Mouse (Mus musculus) forebrain, embryonic 16.5 days (tissue): Measurements from ENCODE around the gene Cd109. TPM values are rescaled to one million over a fixed set of nuclear protein-coding genes. Genes with fewer than 3 reads are reported as not detected.

Experiments
- ATAC-seq: fragments of 200-750 bp; cut with Nextera tagmentation; 2 replicates; pipeline ENCODE4 v1.8.0; 2017; ENCODE audit warnings: mild to moderate bottlenecking, moderate library complexity
- H3K27ac ChIP-seq: fragments of 300-500 bp; sonication (generic); 2 replicates; pipeline ENCODE4 v1.5.1; 2014; ENCODE audit warnings: low read length, control low read depth
- H3K27me3 ChIP-seq: fragments of 300-500 bp; sonication (generic); replicated peaks from 2 replicates; pipeline ENCODE4 v1.6.1; 2014; ENCODE audit warnings: low read length; ENCODE audit not compliant: control insufficient read depth, insufficient read depth
- H3K36me3 ChIP-seq: fragments of 300-500 bp; sonication (generic); 2 replicates; pipeline ENCODE4 v1.6.1; 2014; ENCODE audit not compliant: control insufficient read depth, insufficient read depth
- H3K4me1 ChIP-seq: fragments of 300-500 bp; sonication (generic); replicated peaks from 2 replicates; pipeline ENCODE4 v1.6.1; 2014; ENCODE audit warnings: low read length; ENCODE audit not compliant: control insufficient read depth, insufficient read depth
- H3K4me2 ChIP-seq: fragments of 300-500 bp; sonication (generic); 2 replicates; pipeline ENCODE4 v1.6.1; 2014; ENCODE audit warnings: mild to moderate bottlenecking, low read length, control low read depth
- H3K4me3 ChIP-seq: fragments of 300-500 bp; sonication (generic); replicated peaks from 2 replicates; pipeline ENCODE4 v1.5.1; 2014; ENCODE audit warnings: mild to moderate bottlenecking, low read length, control low read depth
- H3K9ac ChIP-seq: fragments of 300-500 bp; sonication (generic); replicated peaks from 2 replicates; pipeline ENCODE4 v1.6.1; 2014; ENCODE audit warnings: low read depth, low read length, control low read depth
- H3K9me3 ChIP-seq: fragments of 300-500 bp; sonication (generic); 2 replicates; pipeline ENCODE4 v1.6.1; 2016; ENCODE audit warnings: low read length; ENCODE audit not compliant: control insufficient read depth
- WGBS: fragments of 180-500 bp; shearing (Covaris S2); extraction: QIAGEN DNeasy Blood & Tissue Kit; methylation state at CpG from one replicate; pipeline ENCODE4 v1.1.7; 2014; 5-methylcytosine and 5-hydroxymethylcytosine counted together
- polyA plus RNA-seq: library from polyadenylated mRNA; unstranded; fragments of >200 nt; fragmentation: Nextera tagmentation; extraction: Ambion mirVana; gene quantifications from 2 replicates; pipeline ENCODE4 v1.2.1, GENCODE M21; 2015

Gene Cd109
- polyA plus RNA-seq, 1 experiment from 2014 or later: 1.1 TPM

GRCm38 (mm10) chr9:78700691-78701090 lies 85.3 kb downstream of the Cd109 start:
- no peak overlapping the region for H3K4me2 ChIP-seq
- no peaks in the 10 kb centered on the region for H3K36me3 ChIP-seq
- no peak overlapping the region for H3K4me3 ChIP-seq
- no peaks in the 10 kb centered on the region for H3K4me1 ChIP-seq
- H3K9me3 ChIP-seq: no peaks in the 10 kb centered on the region
- H3K9ac ChIP-seq: no peak overlapping the region
- ATAC-seq: no peak
- no peaks in the 10 kb centered on the region for H3K27me3 ChIP-seq
- WGBS: 4% methylated on average over 1 of the region's 1 CpGs
- no peak overlapping the region for H3K27ac ChIP-seq

DNA sequence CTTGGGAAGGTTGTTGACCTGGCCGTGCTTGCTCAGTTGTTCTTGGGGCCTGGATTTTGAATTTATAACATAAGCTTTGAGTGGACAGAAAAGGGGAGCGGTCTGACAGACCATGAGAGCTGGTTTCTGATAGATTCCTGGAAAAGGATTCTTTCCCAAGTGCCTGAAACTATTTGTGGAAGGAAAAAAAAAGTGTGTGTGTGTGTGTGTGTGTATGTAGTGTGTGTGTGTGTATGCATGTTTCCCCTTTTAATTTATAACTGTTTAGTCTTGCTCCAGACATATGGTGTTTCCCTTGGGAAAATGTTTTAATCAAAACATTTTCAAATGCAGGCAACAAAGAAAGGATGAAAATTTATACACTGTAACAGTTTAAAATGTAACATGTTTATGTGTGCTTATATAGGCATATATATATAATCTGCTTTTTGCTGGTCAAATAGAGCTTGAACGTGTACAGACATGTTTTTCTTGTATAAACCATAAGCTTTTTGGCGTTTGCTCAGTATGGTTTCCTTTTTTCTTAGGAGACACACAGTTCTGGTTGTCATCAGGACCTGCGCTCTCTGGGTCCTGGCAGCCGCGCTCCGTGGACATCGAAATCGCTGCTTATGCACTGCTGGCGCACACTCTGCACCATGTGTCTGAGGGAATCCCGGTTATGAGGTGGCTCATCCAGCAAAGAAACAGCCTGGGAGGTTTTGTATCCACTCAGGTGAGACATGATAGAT lies 87.3 kb downstream of the Cd109 start:
- H3K4me2 ChIP-seq: no peak overlapping the region
- ATAC-seq: no peak
- no peaks in the 10 kb centered on the region for H3K4me1 ChIP-seq
- 90% methylated on average over 12 of the region's 12 CpGs for WGBS
- H3K36me3 ChIP-seq: no peaks in the 10 kb centered on the region
- H3K9ac ChIP-seq: no peak overlapping the region
- no peak overlapping the region for H3K27ac ChIP-seq
- H3K4me3 ChIP-seq: no peak overlapping the region
- no peaks in the 10 kb centered on the region for H3K27me3 ChIP-seq
- H3K9me3 ChIP-seq: no peaks in the 10 kb centered on the region

DNA sequence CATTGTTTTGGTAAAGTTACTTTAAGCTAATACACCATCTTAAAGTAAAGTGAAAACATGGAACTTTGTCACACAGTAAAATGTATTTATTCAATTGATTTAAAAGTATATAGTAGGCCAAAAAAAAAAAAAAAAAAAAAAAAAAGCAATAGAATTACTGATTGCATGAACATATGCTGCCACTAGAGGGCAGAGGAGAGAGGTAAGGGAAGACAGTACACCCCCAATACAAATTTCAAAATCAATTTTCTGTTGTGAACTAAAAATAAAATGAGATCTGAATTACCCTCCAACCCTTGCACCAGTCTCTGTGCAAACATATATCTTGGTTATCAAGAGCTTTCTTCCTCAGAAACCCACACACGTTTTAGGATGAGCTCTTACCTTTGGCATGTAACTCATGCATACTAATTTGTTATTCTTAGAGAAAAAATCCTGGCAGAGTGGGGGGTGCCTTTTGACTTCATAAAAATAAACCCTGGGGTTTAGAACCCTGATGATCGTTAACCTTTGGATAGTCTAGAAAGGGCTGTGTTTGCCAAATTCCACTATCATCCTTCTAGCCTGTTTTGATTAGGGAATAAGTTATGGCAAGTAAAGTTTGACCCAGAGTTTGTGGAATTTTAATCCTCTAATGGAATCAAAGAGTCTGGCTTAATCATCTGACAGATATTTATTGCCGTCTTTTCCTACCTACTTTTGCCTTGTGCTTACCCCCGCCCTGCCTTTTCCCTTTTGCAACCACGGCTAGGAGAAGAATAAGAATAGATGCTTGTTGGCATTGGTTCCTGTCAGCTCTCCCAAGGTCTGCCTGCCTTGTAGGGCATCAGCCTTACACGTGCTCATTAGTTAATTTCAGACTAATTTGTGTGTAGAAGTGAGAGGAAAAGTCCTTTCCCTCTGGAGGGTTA lies 105.8 kb downstream of the Cd109 start:
- Histone ChIP-seq H3K9me3 (no peaks in the 10 kb centered on the region), H3K4me2 (no peak overlapping the region), H3K4me3 (no peak overlapping the region), H3K27me3 (no peaks in the 10 kb centered on the region), H3K36me3 (no peaks in the 10 kb centered on the region), H3K4me1 (no peaks in the 10 kb centered on the region), H3K9ac (no peak overlapping the region), H3K27ac (no peak overlapping the region)
- WGBS: 66% methylated on average over 6 of the region's 6 CpGs
- ATAC-seq: no peak

- ATAC-seq: no peak
- Histone ChIP-seq H3K4me1 (no peaks in the 10 kb centered on the region), H3K4me3 (no peak overlapping the region), H3K9me3 (no peaks in the 10 kb centered on the region), H3K27ac (no peak overlapping the region), H3K36me3 (no peaks in the 10 kb centered on the region), H3K4me2 (no peak overlapping the region), H3K9ac (no peak overlapping the region), H3K27me3 (no peaks in the 10 kb centered on the region)
- 67% methylated on average over 6 of the region's 6 CpGs for WGBS
These were observed 116.6 kb downstream of the Cd109 start for GRCm38 (mm10) chr9:78731931-78732330.

- Histone ChIP-seq H3K9me3 (no peaks in the 10 kb centered on the region), H3K27ac (no peak overlapping the region), H3K36me3 (no peaks in the 10 kb centered on the region), H3K4me2 (no peak overlapping the region), H3K9ac (no peak overlapping the region), H3K4me1 (no peaks in the 10 kb centered on the region), H3K4me3 (no peak overlapping the region), H3K27me3 (no peaks in the 10 kb centered on the region)
- no peak for ATAC-seq
- WGBS: 81% methylated on average over 3 of the region's 3 CpGs
These were observed 120.2 kb downstream of the Cd109 start for GRCm38 (mm10) chr9:78735519-78735918.

GRCm38 (mm10) chr9:78742012-78742411 lies 126.7 kb downstream of the Cd109 start:
- ATAC-seq: no peak
- Histone ChIP-seq H3K4me2 (no peak overlapping the region), H3K4me1 (no peaks in the 10 kb centered on the region), H3K4me3 (no peak overlapping the region), H3K36me3 (no peaks in the 10 kb centered on the region), H3K27me3 (no peaks in the 10 kb centered on the region), H3K9ac (no peak overlapping the region), H3K9me3 (no peaks in the 10 kb centered on the region), H3K27ac (no peak overlapping the region)
- 4% methylated on average over 3 of the region's 3 CpGs for WGBS

DNA sequence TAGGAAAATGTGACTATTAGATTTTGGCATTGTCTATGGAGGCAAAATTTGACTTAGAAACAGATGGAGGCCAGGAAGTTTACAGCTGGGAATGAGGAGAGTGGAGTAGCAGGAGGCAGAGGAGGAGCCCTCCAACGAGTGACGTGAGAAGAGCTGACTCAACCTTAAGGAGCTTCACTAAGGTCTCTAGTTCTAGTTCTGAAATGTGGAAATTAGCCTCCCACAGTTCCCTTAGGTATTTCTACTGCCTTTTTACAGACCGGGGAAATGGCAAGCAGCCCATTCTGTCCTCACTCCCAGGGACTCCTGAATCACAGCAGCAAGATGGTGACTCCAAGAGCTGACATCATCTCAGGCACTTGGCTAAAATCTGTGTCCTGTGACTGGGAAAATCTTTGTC lies 134.9 kb downstream of the Cd109 start:
- H3K4me3 ChIP-seq: no peak overlapping the region
- no peaks in the 10 kb centered on the region for H3K9me3 ChIP-seq
- no peaks in the 10 kb centered on the region for H3K36me3 ChIP-seq
- no peak for ATAC-seq
- H3K27ac ChIP-seq: no peak overlapping the region
- no peak overlapping the region for H3K4me2 ChIP-seq
- WGBS: 77% methylated on average over 3 of the region's 3 CpGs
- H3K4me1 ChIP-seq: no peaks in the 10 kb centered on the region
- H3K9ac ChIP-seq: no peak overlapping the region
- no peaks in the 10 kb centered on the region for H3K27me3 ChIP-seq

Other genes starting within 250 kb of the Cd109 start
- gene Dppa5a, start 247.4 kb upstream of the Cd109 start, polyA plus RNA-seq: 1.9 and 3.8 TPM in 2 replicates
- 2.4 and 4.0 TPM in 2 replicates for gene Ooep, start 236.8 kb upstream of the Cd109 start, polyA plus RNA-seq
- 0.25 and 0.30 TPM in 2 replicates for gene Ddx43, start 219.8 kb upstream of the Cd109 start, polyA plus RNA-seq
- 0.54 and 0.84 TPM in 2 replicates for gene Cgas, start 172.3 kb upstream of the Cd109 start, polyA plus RNA-seq
- gene Mto1, start 167.3 kb upstream of the Cd109 start, polyA plus RNA-seq: 30.7 and 31.1 TPM in 2 replicates
- 1.0 and 1.3 TPM in 2 replicates for gene Gm17324, start 166.8 kb upstream of the Cd109 start, polyA plus RNA-seq
- gene Eef1a1, start 126.4 kb upstream of the Cd109 start, polyA plus RNA-seq: 3,742 and 4,125 TPM in 2 replicates
- gene Slc17a5, start 27.5 kb upstream of the Cd109 start, polyA plus RNA-seq: 16.6 and 18.2 TPM in 2 replicates